Mouse (Mus musculus): ENCODE data around the gene Gpr65.
"Not testable (repeated sequence)": the region's sequence is repeated elsewhere in the genome, so short reads cannot be mapped to it uniquely, and the experiment has no call there.

Gpr65 gene

GRCm38 (mm10) chr12:98268441-98269369 is at the start of gene Gpr65:
Gpr65 (plus strand) TSS chr12:98268635.
- peak; percentile 32 for DNase-seq

- DNase-seq: no peak
Observed at GRCm38 (mm10) chr12:98223286-98223685, 45.1 kb upstream of the Gpr65 start.

GRCm38 (mm10) chr12:98227037-98227436 is 41.4 kb upstream of the Gpr65 start:
- no peak for DNase-seq

- DNase-seq: not testable (repeated sequence)
Observed at GRCm38 (mm10) chr12:98238478-98238877, 30.0 kb upstream of the Gpr65 start.

- DNase-seq: no peak
Observed at GRCm38 (mm10) chr12:98244161-98244560, 24.3 kb upstream of the Gpr65 start.

- no peak for DNase-seq
Observed at GRCm38 (mm10) chr12:98244865-98245264, 23.6 kb upstream of the Gpr65 start.

GRCm38 (mm10) chr12:98246835-98247234 is 21.6 kb upstream of the Gpr65 start:
- DNase-seq: peak; percentile 45

- DNase-seq: no peak
Observed at GRCm38 (mm10) chr12:98249671-98250070, 18.8 kb upstream of the Gpr65 start.

- no peak for DNase-seq
Observed at GRCm38 (mm10) chr12:98250327-98250726, 18.1 kb upstream of the Gpr65 start.

GRCm38 (mm10) chr12:98252417-98252816 is 16.0 kb upstream of the Gpr65 start:
- no peak for DNase-seq

- no peak for DNase-seq
Observed at GRCm38 (mm10) chr12:98255373-98255995, 13.0 kb upstream of the Gpr65 start.

- no peak for DNase-seq
Observed at GRCm38 (mm10) chr12:98258371-98258844, 10.0 kb upstream of the Gpr65 start.

GRCm38 (mm10) chr12:98258845-98259517 is 9.5 kb upstream of the Gpr65 start, which contains the start of gene Galc:
Galc (minus strand) TSS chr12:98259459.
- DNase-seq: peak; percentile 88

GRCm38 (mm10) chr12:98259518-98259852 is 8.9 kb upstream of the Gpr65 start:
- DNase-seq: no peak

- no peak for DNase-seq
Observed at GRCm38 (mm10) chr12:98265697-98266096, 2.7 kb upstream of the Gpr65 start.

- DNase-seq: peak; percentile 59
Observed at GRCm38 (mm10) chr12:98269791-98270745, 1.6 kb downstream of the Gpr65 start.

GRCm38 (mm10) chr12:98270810-98271566 is 2.6 kb downstream of the Gpr65 start:
- DNase-seq: no peak

GRCm38 (mm10) chr12:98272433-98272832 is 4.0 kb downstream of the Gpr65 start:
- no peak for DNase-seq

- DNase-seq: peak; percentile 76
Observed at GRCm38 (mm10) chr12:98280530-98280929, 12.1 kb downstream of the Gpr65 start.

GRCm38 (mm10) chr12:98280996-98281395 is 12.6 kb downstream of the Gpr65 start:
- DNase-seq: no peak

- DNase-seq: no peak
Observed at GRCm38 (mm10) chr12:98282776-98283486, 14.5 kb downstream of the Gpr65 start.
